Mouse (Mus musculus) lung, adult 10 weeks (tissue): ENCODE results near the gene Zfp358. TPM values are rescaled to one million over a fixed set of nuclear protein-coding genes. Genes with fewer than 3 reads are reported as not detected.

Source experiments
- polyA plus RNA-seq: library from polyadenylated mRNA; stranded (reverse); fragments of 350-450 nt; fragmentation: Illumina TruSeq; extraction: RNeasy Lipid Tissue Mini Kit (QIAGEN cat#74804); gene quantifications from one replicate; pipeline ENCODE4 v1.2.3, GENCODE M21; 2014; ENCODE audit warnings: low read depth, low replicate concordance; ENCODE audit not compliant: insufficient read depth

The Zfp358 gene
- 16.9 TPM for polyA plus RNA-seq

DNA sequence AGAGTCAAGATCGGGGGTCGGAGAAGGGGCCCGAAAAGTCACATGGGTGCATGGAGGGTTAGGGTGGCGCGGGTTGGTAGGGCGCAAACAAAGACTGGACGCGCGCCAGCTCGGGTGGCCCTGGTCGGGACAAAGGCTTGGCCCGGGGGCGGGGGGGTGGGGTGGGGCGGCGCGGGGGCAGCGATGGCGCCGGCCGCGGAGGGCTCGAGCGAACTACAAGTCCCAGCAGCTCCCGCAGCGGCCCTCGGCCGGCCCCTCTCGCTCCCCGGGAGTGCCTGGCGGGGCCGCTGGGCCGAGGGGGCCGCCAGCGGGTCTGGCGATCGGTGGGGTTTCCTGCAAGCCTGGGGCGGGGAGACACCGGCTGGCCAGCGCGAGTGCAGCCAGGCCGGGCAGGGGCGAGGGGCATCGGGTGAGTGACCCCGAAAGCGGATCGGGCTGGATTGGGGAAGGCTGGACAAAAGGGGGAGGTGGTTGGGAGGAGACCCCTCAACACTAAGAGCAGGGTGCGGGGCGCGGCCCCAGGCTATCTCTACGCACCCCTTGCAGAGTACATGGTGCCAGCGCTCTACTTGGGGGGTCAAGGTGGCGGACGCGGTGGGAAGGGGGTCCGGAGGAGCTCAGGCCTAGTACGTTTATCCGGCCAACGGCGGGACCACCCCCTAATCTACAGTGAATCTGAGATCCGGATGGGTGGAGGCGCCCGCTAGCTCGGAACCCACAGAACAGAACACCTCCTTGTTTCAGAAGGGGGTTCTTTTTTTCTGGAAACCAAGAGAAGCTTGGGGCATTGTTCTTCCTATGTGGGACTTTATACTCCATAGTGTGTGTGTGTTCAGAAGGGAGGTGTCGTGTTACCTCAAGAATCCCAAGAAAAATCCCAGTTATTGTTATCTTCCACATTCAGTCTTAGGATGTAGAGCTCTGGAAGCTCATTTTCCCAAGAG is at the start of gene Zfp358:
Zfp358 (plus strand) TSS at position 238 of the 944 bp plus-strand sequence.

DNA sequence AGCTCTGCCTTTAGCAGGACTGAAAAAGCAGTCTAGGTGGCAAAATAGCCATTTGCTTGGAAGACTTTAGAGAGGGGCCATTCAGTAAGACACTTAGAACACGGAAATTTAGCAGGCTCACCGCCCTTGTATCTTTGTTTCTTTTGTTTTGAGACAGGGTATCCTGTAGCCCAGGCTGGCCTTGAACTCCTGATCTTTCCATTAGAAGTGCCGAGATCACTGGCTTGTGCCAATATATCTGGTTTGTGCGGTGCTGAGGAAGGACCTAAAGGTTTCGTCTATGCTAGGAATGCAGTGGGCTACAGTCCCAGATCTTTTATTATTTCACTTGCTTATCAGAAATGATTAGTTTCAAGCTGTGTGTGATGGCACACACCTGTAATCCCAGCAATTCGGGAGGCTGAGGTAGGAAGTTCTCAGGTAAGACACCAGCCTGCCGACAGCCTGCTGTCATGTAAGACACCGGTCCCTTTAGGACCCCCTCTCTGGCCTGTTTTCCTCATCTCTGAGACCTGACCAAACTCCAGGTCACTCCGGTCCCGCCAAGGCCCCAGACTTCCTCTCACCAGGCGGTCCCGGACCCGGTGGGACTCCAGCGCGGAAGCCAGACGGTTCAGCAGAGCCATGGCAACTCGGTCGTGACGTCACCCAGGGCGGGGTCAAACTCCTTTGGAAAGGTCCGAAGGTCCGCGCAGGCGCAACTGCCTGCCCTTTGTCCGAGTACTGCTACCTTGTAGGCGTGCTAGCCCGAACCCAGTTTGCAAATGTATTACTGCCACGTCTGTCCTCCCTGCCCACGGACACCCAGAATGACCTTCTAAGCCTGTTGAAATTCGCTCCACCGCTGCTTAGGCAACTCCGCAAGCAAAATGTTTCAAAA is 25.7 kb upstream of the Zfp358 start, which contains the start of gene Pex11g:
Pex11g (minus strand) TSS at position 675 of the 880 bp plus-strand sequence.

GRCm38 (mm10) chr8:3470562-3470961 is 22.4 kb upstream of the Zfp358 start, which contains the start of gene Tex45:
TSS of gene Tex45 (plus strand) at chr8:3470862.

GRCm38 (mm10) chr8:3500235-3501090 is 7.5 kb downstream of the Zfp358 start, which contains the start of gene Mcoln1:
TSS of gene Mcoln1 (plus strand) at chr8:3500457.

GRCm38 (mm10) chr8:3515260-3515671 is 22.3 kb downstream of the Zfp358 start, which contains the start of gene Pnpla6:
TSS of gene Pnpla6 (plus strand) at chr8:3515384.

Other genes starting within 250 kb of the Zfp358 start
- gene Insr, start 213.5 kb upstream of the Zfp358 start, polyA plus RNA-seq: 6.5 TPM
- gene A430078G23Rik, start 139.7 kb upstream of the Zfp358 start, polyA plus RNA-seq: 1.9 TPM
- gene Arhgef18, start 100.1 kb upstream of the Zfp358 start, polyA plus RNA-seq: 15.3 TPM
- 7.5 TPM for gene Pex11g, start 25.5 kb upstream of the Zfp358 start, polyA plus RNA-seq
- gene Tex45, start 22.3 kb upstream of the Zfp358 start, polyA plus RNA-seq: not detected
- 27.1 TPM for gene Mcoln1, start 7.3 kb downstream of the Zfp358 start, polyA plus RNA-seq
- gene Pnpla6, start 22.2 kb downstream of the Zfp358 start, polyA plus RNA-seq: 19.3 TPM
- not detected for gene C330021F23Rik, start 74.9 kb downstream of the Zfp358 start, polyA plus RNA-seq
- gene Camsap3, start 94.2 kb downstream of the Zfp358 start, polyA plus RNA-seq: 16.3 TPM
- 21.9 TPM for gene Xab2, start 128.2 kb downstream of the Zfp358 start, polyA plus RNA-seq
- 83.2 TPM for gene Pet100, start 128.4 kb downstream of the Zfp358 start, polyA plus RNA-seq
- not detected for gene Pcp2, start 132.4 kb downstream of the Zfp358 start, polyA plus RNA-seq
- 57.5 TPM for gene Stxbp2, start 137.8 kb downstream of the Zfp358 start, polyA plus RNA-seq
- gene Retn, start 162.6 kb downstream of the Zfp358 start, polyA plus RNA-seq: 55.2 TPM
- 26.2 TPM for gene Mcemp1, start 172.6 kb downstream of the Zfp358 start, polyA plus RNA-seq
- gene Fcor, start 179.2 kb downstream of the Zfp358 start, polyA plus RNA-seq: 17.8 TPM
- gene Trappc5, start 183.2 kb downstream of the Zfp358 start, polyA plus RNA-seq: 18.4 TPM
- 9.2 TPM for gene Fcer2a, start 201.0 kb downstream of the Zfp358 start, polyA plus RNA-seq
- 1.3 TPM for gene Clec4g, start 227.5 kb downstream of the Zfp358 start, polyA plus RNA-seq